Comparison of ENCODE assay signal across 17 mouse cellular contexts in genomic region chr1:190964992-190965780, GRCm38 (mm10). TPM values are rescaled to one million over a fixed set of nuclear protein-coding genes. Genes with fewer than 3 reads are reported as not detected.
A peak's percentile ranks its signal among the peaks of the same experiment; 100 is the strongest.
DNase-seq lines count a peak whose midpoint lies in the region; ATAC-seq and TF ChIP-seq lines count a peak whose summit lies in the region.
"Had no signal": no experiment of that assay in that cellular context is flagged by ENCODE, and none has a peak within 500 bp of the region (broad histone marks: within the 10 kb centered on the region; RNA-seq: fewer than 3 reads in every experiment).

No protein-coding gene starts in this region.

- no peak for TF ChIP-seq EP300 in liver, postnatal 0 days (IDR thresholded peaks at IDR 0.05; ENCODE audit: low read depth)

- 0 out of 2 replicates have a peak, but pooled peaks have one; percentile 45 for ATAC-seq in heart, embryonic 12.5 days (ENCODE audit: insufficient number of reproducible peaks, low FRiP score)
- peak; percentile 67 for ATAC-seq in liver, postnatal 0 days
- ATAC-seq: forebrain, postnatal 0 days; midbrain, embryonic 13.5 days had no signal

- no peak for TF ChIP-seq CTCF in liver, postnatal 0 days (IDR thresholded peaks at IDR 0.05; ENCODE audit: low read depth)

- H3K4me2 ChIP-seq in heart, embryonic 12.5 days, result no peak overlapping the region
- no peak overlapping the region for H3K4me2 ChIP-seq in liver, postnatal 0 days (ENCODE audit: low read depth, low read length)
- H3K4me2 ChIP-seq: hindbrain, embryonic 15.5 days; midbrain, embryonic 13.5 days had no signal

- H3K4me3 ChIP-seq in heart, embryonic 12.5 days, result no peak overlapping the region
- H3K4me3 ChIP-seq in liver, postnatal 0 days (ENCODE audit: low read depth, low read length), result no peak overlapping the region
- H3K4me3 ChIP-seq: embryonic facial prominence, embryonic 10.5 days; hindbrain, embryonic 15.5 days; midbrain, embryonic 13.5 days had no signal

- H3K4me1 ChIP-seq in heart, embryonic 12.5 days (replicated peaks), result peaks cover 36% of the 10 kb centered on the region
- no peaks in the 10 kb centered on the region; the same call in 1 of the 2 replicates for H3K4me1 ChIP-seq in liver, postnatal 0 days (ENCODE audit: insufficient read depth)
- H3K4me1 ChIP-seq: embryonic facial prominence, embryonic 10.5 days; hindbrain, embryonic 15.5 days; midbrain, embryonic 13.5 days had no signal

- peak overlapping the region; percentile 73 for H3K27ac ChIP-seq in heart, embryonic 12.5 days (ENCODE audit: poor library complexity, severe bottlenecking)
- no peak overlapping the region for H3K27ac ChIP-seq in liver, postnatal 0 days (ENCODE audit: low read depth)
- H3K27ac ChIP-seq: embryonic facial prominence, embryonic 10.5 days; hindbrain, embryonic 15.5 days; kidney, postnatal 0 days; midbrain, embryonic 13.5 days had no signal

- peaks cover 85% of the 10 kb centered on the region for H3K36me3 ChIP-seq in heart, embryonic 12.5 days
- H3K36me3 ChIP-seq in liver, postnatal 0 days (replicated peaks; ENCODE audit: insufficient read depth, low read length), result no peaks in the 10 kb centered on the region

- no peak overlapping the region for H3K9ac ChIP-seq in heart, embryonic 12.5 days
- no peak overlapping the region for H3K9ac ChIP-seq in liver, postnatal 0 days (replicated peaks)
- H3K9ac ChIP-seq: forebrain, postnatal 0 days; hindbrain, embryonic 15.5 days; midbrain, embryonic 13.5 days had no signal

- no peaks in the 10 kb centered on the region for H3K9me3 ChIP-seq in heart, embryonic 12.5 days (replicated peaks)
- no peaks in the 10 kb centered on the region for H3K9me3 ChIP-seq in liver, postnatal 0 days (ENCODE audit: low read length)
- H3K9me3 ChIP-seq: embryonic facial prominence, embryonic 10.5 days; hindbrain, embryonic 15.5 days; midbrain, embryonic 13.5 days had no signal

- no peaks in the 10 kb centered on the region for H3K27me3 ChIP-seq in heart, embryonic 12.5 days (replicated peaks)
- no peaks in the 10 kb centered on the region for H3K27me3 ChIP-seq in liver, postnatal 0 days (ENCODE audit: insufficient read depth, low read length)
- H3K27me3 ChIP-seq: hindbrain, embryonic 15.5 days; midbrain, embryonic 13.5 days had no signal

- WGBS in heart, embryonic 12.5 days, result 46% methylated on average over 15 of the region's 15 CpGs
- 65% methylated on average over 15 of the region's 15 CpGs for WGBS in liver, postnatal 0 days (ENCODE audit: insufficient replicate concordance)

- peak; percentile 43 for DNase-seq in adrenal gland, postnatal 10 days
- DNase-seq in adrenal gland, postnatal 25 days, result no peak
- DNase-seq in heart, adult 9 months (ENCODE audit: low spot score in 2 of 2), result no peak
- peak; percentile 72 for DNase-seq in liver, postnatal 0 days
- no peak for DNase-seq in liver
- peak; percentile 56 to 74 for DNase-seq in kidney, postnatal 25 days
- no peak for DNase-seq in right cerebral cortex, postnatal 25 days
- DNase-seq: cerebellum, postnatal 36 days; forebrain, postnatal 0 days; layer of hippocampus, postnatal 36 days; right cerebral cortex, postnatal 14 days; thymus, postnatal 4 days had no signal

RNA-seq across cellular contexts. Expression of gene Vash2, which starts 13.9 kb away (rescaled TPM):
- 1 to 10 TPM; 1.3 to 3.1 TPM for total RNA-seq in adrenal gland, postnatal 10 days (2021)
- total RNA-seq in adrenal gland, postnatal 25 days (2021), result 0.48 and 0.49 TPM in 2 replicates
- polyA plus RNA-seq in heart, embryonic 12.5 days (2016; fragmentation: Nextera tagmentation; extraction: Ambion mirVana), result 68.6 and 74.0 TPM in 2 replicates
- 0.27 and 0.31 TPM in 2 replicates for polyA plus RNA-seq in liver, postnatal 0 days (2015; fragmentation: Nextera tagmentation; extraction: Ambion mirVana)

RNA-seq across cellular contexts. Expression of gene Angel2, which starts 40.3 kb away (rescaled TPM):
- total RNA-seq in adrenal gland, postnatal 10 days (2021), result 10 to 100 TPM; 43.4 to 49.8 TPM
- total RNA-seq in adrenal gland, postnatal 25 days (2021), result 44.3 and 56.8 TPM in 2 replicates
- polyA plus RNA-seq in heart, embryonic 12.5 days (2016; fragmentation: Nextera tagmentation; extraction: Ambion mirVana), result 38.2 and 38.3 TPM in 2 replicates
- 13.3 and 15.8 TPM in 2 replicates for polyA plus RNA-seq in liver, postnatal 0 days (2015; fragmentation: Nextera tagmentation; extraction: Ambion mirVana)

RNA-seq across cellular contexts. Expression of gene Rps6kc1, which starts 53.6 kb away (rescaled TPM):
- total RNA-seq in adrenal gland, postnatal 10 days (2021), result 10 to 100 TPM; 26.2 to 27.6 TPM
- 24.9 and 27.1 TPM in 2 replicates for total RNA-seq in adrenal gland, postnatal 25 days (2021)
- 11.9 and 13.1 TPM in 2 replicates for polyA plus RNA-seq in heart, embryonic 12.5 days (2016; fragmentation: Nextera tagmentation; extraction: Ambion mirVana)
- polyA plus RNA-seq in liver, postnatal 0 days (2015; fragmentation: Nextera tagmentation; extraction: Ambion mirVana), result 2.9 and 3.9 TPM in 2 replicates

Comparison
In these comparisons a context has a peak if more than half of its experiments do, and no peak if none do; other contexts are left out.
1. DNase-seq: peak in adrenal gland, postnatal 10 days (single experiment), liver, postnatal 0 days (single experiment) and kidney, postnatal 25 days (2 of 2); none in adrenal gland, postnatal 25 days (single experiment), heart, adult 9 months (0 of 2), liver (single experiment) and right cerebral cortex, postnatal 25 days (single experiment).